Mouse (Mus musculus): ENCODE results near the gene Upk3bl. TPM values are rescaled to one million over a fixed set of nuclear protein-coding genes. Genes with fewer than 3 reads are reported as not detected.
"Not testable (repeated sequence)": the region's sequence is repeated elsewhere in the genome, so short reads cannot be mapped to it uniquely, and the experiment has no call there.

Gene Upk3bl
- total RNA-seq, 2 experiments from 2014 or later: not detected

DNA sequence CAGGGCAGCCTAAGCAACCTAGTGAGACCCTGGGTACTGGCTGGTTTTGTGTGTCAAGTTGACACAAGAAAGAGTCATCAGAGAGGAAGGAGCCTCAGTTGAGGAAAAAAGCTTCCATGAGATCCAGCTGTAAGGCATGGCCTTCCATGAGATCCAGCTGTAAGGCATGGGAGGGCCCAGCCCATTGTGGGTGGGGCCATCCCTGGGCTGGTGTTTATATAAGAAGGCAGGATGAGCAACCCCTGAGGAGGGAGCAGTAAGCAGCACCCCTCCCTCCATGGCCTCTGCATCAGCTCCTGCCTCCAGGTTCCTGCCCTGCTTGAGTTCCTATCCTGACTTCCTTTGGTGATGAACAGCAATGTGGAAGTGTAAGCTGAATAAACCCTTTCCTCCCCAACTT, 5.8 kb upstream of the Upk3bl start:
- DNase-seq: not testable (repeated sequence)

DNA sequence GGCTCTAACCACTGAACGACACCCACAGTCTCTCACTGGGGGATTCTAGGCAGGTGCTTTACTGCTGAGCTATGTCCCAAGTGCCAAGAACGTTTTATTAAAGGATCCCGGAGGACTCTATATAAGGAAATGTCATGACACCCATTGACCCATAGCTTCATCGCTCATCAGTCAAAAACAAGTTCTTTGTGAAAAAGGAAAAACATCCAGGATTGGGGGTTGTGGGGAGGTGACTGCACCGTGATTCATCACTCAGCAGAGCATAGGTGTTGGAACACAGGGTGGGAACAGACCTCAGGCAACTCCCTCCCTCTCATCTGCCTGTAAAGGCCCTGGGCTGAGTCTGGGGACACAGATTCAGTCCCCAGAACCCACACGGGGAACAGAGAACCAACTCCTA, 4.4 kb upstream of the Upk3bl start:
- no peak for DNase-seq

DNA sequence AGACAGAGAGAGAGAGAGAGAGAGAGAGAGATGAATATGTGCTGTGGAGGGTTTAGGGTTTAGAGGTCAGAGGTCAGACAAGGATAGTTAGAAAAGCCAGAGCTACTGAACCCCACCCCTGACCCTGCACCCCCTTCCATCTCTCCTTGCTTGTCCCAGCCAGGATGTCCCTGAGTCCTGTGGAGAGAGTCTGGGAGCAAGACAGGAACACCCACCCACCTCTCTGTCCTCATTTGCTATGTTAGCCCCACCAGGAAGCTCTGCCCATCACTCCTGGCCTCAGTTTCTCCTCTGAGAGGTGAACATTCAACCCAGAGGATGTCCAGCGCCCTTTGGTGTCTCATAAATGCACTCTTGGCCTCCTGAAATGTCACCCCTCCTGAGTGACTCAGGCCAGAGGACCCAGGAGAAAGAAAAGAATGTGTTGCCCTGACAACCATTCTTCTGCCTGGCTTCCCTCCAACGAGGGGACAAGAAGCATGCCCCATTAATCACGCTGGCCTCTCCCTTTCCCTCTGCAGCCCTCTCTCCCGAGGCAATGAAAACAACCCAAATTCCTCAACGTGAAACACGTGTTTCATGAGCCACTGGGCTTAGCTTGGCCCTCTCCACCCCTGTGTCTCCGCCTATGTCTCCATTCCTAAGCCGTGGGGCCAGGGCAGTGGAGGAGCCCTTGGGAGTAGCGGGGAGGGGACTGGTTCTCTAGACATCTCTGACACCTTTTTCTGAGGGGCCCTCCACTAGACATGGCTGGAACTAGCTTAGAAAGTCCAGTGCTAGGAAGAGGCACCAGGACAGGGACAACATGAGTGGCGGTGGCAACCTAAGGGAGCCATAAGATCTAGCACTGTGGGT, 2.8 kb upstream of the Upk3bl start:
- DNase-seq: peak; percentile 64

DNA sequence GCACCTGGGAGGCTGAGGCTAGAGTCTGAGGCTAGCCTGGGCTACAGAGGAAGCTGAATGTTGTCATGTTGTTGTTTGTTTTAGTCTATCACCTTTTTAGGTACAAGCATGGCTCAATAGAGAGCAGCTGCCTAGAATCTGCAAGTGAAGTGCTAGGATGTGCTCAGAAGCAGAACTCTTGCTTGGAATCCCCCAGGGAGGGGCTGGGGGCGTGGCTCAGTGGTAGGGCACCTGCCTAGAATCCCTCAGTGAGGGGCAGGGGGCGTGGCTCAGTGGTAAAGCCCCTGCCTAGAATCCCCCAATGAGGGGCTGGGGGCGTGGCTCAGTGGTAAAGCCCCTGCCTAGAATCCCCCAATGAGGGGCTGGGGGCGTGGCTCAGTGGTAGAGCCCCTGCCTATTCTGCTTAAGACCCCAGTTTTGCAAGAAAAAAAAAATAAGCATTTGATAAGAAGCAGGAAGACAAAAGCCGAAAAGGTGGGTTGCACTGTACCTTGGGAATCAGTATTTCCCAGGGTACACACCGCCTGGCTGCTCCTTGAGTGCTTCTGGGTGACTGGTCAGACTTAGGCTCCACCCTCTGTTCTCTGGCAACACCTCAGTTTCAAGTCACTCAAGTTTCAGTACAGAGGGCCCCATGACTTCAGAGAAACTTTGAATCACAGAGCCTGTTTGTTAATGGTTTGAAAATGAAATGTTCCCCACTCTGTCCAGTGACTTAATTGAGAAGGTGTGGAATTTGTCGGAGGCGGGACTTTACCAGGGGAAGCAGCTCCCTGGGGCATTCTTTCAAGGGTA, 1.2 kb upstream of the Upk3bl start:
- DNase-seq: no peak

DNA sequence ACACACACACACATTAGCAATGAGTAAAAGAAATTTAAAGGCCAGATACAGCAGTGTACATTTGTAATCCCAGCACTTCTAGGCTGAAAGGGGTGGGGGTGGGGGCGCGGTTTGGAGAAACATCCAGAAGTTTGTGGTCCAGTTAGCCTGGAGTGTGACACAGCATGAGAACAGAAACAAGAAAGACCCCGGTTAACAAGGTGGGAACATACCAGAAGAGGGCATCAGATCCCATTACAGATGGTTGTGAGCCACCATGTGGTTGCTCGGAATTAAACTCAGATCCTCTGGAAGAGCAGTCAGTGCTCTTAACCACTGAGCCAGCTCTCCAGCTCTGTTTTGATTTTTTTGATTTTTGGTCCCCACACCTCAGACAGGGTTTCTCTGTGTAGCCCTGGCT, 1.8 kb downstream of the Upk3bl start:
- DNase-seq: no peak

DNA sequence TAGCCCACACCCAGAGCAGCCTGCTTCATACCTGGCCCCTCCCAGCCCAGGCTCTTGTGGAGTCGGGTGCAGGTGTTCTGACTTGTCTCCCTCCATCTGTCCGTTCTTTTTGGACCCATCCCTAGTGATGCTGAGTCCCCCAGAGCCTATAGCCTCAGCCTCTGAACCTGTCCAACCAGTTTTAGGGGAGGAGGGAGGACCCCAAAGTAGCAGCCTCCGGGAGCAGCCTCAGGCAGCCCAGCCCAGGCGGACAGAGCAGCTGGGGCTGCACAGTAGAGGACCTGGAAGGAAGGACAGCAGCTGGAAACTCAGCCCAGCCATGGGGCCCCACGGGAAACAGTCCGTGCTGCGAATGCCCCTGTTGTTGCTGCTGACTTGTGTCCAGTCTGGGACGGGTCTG, 2.8 kb downstream of the Upk3bl start:
- no peak for DNase-seq

DNA sequence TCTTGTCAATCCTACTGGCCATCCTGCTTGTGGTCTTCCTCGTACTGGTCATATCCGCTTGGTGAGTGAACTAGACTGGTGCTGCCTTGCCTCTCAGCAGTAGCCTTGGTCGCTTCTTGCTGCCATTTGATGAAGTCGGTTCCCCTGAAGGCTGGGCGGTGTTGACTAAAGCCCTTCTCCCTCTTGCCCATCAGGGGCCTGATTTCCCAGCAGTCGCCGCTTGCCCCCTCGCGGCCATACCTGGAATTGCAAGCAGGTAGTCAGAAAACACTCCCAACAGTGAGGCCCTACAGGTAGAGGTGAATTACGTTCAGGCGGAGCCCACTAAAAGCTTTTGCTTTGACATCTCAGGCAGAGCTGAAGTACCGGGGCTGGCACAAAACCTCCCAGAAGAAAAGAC, 7.3 kb downstream of the Upk3bl start:
- peak; percentile 89 for DNase-seq

DNA sequence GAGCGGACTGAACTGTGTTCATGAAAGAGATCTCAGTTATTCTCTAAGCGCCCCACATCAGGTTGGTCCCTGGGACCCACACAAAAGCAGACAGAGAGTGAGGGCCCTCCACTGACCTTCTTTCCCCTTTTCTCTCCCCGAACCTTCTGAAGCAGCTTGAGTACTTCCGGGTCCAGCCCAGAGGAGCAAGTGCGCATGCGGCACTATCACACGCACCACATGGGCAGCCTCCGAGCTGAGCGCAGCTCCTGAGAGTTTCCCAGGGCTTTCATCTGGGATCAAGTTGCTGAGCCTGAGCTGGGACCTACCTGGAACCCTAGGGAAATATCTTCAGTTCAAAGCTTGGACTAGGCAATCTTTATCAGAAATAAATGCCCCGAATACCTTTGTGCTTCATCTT, 9.6 kb downstream of the Upk3bl start:
- no peak for DNase-seq

DNA sequence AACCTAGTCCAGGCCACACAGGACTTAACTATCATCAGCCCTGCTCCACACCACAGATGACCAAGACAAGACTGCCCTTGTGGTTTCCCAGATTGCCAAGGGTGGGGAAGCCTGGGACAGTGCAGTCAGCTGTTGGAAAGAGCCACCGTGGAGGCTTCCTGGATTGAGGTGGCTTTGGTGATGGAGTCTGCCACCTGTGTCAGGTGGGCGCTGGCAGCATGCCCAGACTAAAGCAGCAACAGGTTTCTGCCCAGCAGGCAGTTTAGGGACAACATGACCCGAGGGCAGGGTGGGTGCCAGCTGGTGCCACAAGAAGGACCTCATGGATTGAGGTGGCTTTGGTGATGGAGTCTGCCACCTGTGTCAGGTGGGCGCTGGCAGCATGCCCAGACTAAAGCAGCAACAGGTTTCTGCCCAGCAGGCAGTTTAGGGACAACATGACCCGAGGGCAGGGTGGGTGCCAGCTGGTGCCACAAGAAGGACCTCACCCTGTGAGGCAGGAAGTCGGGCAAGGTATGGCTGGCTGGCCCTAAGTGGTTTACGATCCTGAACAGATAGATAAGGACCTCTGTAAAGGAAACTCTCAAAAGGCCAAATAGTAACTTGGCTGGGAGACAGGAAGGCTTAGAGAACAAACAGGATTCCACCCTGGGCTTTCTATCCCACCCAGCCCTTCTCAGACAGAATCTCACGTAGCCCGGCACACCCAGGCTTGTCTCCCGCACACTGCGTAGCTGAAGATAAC, 12.3 kb downstream of the Upk3bl start:
- DNase-seq: not testable (repeated sequence)

DNA sequence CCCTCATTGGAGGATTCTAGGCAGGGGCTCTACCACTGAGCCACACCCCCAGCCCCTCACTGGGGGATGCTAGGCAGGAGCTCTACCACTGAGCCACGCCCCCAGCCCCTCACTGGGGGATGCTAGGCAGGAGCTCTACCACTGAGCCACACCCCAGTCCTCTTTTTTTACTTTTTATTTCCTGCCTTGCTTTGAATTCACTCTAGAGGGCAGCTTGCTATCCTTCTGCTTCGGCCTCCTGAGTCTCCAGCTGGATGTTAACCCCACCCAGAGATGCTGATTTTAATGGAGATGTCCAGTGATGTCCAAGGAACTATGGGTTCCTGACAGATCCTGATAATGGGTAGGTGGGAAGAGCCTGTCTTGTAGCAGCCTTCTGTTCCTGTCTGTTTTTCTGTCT, 15.1 kb downstream of the Upk3bl start:
- DNase-seq: no peak

DNA sequence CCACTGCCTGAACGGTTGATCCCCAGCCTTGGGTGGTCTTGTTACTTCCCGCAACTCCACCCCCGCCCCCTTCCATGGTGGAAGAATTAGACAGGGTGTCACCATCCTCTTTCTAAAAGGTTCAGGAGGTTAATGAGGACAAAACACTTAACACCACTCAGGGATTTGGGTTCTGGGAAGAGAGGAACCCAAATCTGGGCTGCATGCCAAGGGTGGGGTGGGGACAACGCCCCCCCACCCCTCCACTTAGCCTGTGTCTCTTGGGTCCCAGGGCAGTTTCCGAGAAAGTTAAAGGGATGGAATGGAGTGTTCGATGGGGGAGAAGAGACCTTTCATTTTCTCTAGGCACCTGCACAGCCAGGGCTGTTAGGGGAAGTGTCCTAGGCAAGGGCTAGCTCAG, 18.8 kb downstream of the Upk3bl start:
- no peak for DNase-seq

DNA sequence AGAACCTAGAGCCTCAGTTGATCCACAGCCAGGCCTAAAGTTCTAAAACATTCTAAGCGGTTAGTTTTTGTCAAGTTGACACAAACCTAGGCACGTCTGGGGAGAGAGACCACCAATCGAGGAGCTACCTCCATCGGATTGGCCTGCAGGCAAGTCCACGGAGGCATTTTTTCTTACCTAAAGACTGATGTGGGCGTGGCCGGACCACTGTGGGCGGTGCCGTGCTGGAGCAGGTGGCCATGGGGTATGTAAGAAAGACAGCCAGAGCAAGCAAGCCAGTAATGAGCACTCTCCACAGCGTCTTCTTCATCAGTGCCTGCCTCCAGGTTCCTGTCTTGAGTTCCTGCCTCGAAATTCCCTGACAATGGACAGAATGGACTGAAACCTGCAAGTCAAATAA, 19.2 kb downstream of the Upk3bl start:
- DNase-seq: no peak

DNA sequence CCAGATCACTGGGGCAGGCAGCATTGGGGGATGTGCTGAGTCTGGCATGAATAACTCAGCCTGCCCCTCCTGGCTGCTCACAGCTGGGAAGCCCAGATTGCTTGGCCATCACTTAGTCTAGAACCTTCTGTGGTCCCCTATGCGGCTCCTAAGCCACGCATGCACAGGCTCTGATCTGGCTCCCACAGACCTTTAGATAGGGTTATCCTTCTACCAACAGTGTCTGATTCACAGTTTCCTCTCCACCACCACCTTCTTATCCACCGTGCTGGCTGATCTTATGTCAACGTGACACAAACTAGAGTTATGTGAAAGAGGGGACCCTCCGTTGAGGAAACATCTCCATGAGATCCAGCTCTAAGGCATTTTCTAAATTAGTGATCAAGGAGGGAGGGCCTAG, 20.8 kb downstream of the Upk3bl start:
- DNase-seq: no peak

DNA sequence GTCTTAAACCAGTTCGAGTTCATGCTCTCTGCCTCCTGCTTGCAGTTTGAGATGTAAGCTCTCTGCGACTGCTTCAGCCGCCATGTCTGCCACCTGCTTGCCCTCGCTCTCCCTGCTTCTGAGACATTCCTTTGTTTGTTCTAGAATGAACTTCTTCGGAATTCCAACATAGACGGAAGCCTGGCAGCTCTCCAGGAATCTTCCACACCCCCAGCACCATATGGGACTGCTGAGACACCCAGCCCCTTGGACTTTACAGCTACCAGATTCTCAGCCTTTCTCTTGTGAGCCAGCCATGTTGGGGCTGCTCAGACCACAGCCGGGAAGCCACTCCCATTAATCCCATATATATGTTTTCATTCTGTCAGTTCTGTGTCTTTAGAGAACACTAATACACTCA, 22.0 kb downstream of the Upk3bl start:
- peak; percentile 40 for DNase-seq

DNA sequence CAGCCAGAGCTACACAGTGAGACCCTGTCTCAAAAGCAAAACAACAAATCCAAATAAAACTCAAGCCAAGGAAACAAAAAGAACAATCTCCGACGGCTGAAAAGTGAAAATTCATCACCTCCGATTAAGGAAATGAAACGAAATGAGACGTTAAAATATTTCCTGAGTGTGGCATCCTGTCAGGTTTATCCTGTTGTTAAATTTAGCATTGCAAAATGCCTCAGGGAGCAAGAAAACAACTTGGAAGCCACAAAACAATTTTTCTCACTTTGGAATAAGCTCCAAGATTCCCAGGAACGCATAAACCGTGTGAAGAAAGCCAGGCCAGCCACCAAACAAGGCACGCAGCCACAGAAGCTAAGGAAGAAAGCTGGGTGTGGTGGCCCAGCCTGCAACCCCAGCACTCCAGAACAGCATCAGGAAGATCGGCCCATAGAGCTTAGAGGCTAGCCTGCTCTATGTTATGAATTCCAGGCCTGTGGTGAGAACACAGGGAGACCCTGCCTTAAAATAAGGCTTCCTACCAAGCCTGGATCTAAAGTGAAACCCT, 22.8 kb downstream of the Upk3bl start:
- no peak for DNase-seq

DNA sequence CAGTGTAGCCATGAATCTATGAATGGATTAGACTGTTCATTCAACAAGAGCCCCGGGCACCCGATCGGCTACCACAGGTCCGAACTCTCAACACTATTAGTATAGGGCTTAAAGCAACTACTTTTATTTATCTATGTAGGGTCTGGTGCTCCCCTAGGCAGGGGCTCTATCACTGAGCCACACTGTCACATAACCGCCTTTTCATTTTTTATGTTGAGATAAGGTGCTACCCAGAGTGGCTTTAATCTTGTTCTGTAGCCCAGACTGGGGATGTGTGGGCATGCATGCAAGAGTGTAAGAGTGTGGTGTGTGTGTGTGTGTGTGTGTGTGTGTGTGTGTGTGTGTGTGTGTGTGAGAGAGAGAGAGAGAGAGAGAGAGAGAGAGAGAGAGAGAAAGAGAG, 23.8 kb downstream of the Upk3bl start:
- DNase-seq: no peak

DNA sequence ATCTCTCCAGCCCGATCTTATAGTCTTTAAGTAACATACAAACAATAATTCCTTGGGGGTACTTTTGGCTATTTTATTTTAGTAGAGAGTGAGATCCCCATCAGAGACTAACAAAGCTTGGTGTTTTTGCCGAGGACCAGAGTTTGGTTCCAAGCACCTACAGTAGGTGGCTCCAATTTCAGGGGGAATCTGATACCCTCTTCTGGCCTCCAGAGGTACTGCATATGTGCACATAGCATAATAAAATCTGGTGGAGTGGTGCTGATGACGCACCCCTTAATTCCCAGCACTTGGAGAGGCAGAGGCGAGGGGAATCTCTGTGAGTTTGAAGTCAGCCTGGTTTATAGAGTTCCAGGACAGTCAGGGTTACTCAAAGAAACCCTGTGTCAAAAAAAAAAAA, 28.1 kb downstream of the Upk3bl start:
- no peak for DNase-seq

DNA sequence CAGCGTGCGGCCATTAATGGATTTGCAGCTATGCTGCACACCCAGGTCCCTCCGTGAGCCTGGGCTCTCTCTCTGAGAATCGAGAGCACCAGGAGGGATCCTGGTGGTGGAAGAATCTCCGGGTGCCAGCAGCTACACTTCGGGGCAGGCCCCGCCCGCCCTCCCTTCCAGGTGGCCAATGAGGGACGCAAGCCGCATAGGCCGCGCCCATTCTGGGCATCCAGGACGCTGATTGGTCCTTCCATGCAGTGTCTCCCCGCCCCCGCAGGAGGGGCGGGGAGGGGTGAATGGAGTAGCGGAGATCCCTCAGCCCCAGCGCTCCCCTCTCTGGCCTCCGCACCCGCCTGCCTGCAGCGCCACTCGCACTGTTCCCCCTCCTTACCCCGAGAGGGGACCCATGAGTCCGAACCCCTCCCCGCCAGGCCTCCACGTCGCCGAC, 29.4 kb downstream of the Upk3bl start, which contains the start of gene Rasa4:
TSS of gene Rasa4 (plus strand) at position 248 of the 439 bp plus-strand sequence.
- DNase-seq: peak; percentile 94

DNA sequence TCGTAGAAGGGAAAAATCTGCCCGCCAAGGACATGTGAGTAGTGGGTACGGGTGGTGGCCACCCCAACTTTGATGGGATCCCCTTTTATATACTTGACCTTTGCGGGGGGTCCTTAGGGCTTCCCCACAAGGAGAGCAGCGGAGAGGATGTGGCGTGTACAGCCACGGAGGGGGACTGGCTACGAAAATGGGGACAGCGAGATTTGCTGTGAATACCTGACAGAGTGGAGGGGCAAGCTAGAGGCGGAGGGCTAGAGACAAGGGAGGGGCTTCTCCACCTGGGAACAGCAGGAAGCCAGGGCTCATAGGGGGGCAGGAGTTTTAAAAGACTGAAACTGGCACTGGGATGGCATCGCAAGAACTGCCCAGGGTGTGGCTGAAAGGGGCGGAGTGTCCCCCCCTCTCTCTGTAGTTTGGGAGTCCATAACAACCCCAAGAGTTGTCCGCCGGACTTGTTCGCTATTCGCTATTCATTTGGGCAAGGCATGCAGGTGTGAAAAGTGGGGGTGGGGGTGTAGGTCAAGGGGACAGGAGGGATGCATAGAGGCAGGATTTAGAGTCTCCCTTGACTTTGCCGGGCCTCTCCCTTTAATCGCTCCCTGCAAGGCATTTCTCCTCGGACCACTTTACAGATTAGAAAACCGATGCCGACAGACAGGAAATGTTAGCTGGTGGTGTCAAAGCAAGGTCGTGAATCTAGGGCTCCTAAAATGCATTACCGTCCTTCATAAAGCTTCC, 30.0 kb downstream of the Upk3bl start:
- DNase-seq: no peak

DNA sequence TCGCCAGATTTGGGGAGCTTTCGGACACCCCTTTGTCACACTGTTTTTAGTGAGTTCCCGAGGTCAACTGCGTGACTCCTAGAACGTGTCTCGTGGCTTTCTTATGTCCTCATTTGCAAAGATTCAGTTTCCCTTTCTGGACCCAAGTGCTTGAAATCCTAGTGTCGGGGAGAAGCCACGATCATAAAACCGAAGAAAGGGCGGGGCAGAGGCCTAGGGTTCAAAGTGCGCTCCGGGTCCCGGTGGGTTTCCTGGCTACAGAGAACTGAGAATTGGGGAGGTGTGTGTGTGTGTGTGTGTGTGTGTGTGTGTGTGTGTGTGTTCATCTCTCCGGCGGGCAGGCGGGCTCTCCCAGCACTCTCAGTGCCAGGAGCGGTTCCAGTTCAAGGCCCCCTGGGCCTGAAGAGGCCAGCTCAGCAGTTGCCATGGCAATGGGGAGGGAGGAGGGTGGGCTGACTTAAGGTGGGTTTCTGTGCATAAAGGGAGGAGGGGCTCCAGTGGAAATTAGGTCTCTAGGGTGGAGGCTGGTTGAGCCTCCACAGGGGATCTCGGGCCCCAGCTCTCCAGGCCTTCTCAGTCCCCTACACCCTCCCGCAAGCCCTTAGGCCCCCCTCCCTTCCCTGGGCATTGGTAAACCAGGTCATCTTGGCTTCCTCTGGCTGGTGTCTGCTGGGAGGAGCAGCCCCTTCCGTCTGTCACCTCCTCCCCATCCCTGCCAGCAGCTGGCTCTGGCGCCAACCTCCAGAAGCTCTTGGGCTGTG, 30.8 kb downstream of the Upk3bl start:
- no peak for DNase-seq

DNA sequence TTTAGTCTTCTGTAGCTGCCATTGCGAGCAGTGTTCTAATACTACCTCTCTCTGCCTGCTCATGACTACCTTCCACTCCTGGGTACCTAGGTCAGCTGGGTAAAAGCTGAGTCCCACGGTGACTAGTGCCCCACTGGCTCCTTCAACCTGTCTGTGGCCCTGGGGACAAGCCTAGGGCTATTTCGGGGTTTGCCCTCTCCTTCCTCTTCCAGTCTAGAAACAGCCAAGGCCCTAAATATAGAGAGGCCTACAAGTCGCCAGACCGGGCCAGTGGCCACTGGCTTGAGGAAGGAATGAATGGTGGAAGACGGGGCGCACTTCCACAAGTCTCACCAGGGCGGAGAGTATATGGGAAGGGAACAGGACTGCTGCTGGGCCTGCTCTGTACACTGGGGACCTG, 32.0 kb downstream of the Upk3bl start:
- DNase-seq: no peak
